22 mouse cellular contexts compared by ENCODE assay signal in genomic region chr4:127223291-127223690, GRCm38 (mm10). TPM values are rescaled to one million over a fixed set of nuclear protein-coding genes. Genes with fewer than 3 reads are reported as not detected.
DNase-seq lines count a peak whose midpoint lies in the region; ATAC-seq lines count a peak whose summit lies in the region.
"Had no signal": no experiment of that assay in that cellular context is flagged by ENCODE, and none has a peak within 500 bp of the region (broad histone marks: within the 10 kb centered on the region; RNA-seq: fewer than 3 reads in every experiment).

No protein-coding gene starts in this region.

- no peak for ATAC-seq in cerebellum, adult (ENCODE audit: insufficient number of reproducible peaks, low FRiP score, low TSS enrichment)
- ATAC-seq in limb, embryonic 11.5 days (ENCODE audit: insufficient number of reproducible peaks, low FRiP score, low TSS enrichment, low read depth): no peak
- no peak for ATAC-seq in granulocyte monocyte progenitor cell, adult 5-6 weeks (replicated peaks; ENCODE audit: poor library complexity, severe bottlenecking)
- ATAC-seq: CD4-positive, CD25-positive, alpha-beta regulatory T cell, adult 4 months; hindbrain, embryonic 16.5 days; intestine, embryonic 15.5 days had no signal

- DNase-seq in cerebellum, adult 11-12 months: peak; percentile 79
- DNase-seq in limb, embryonic 11.5 days (ENCODE audit: low spot score): no peak
- no peak for DNase-seq in limb, embryonic 10.5 days (ENCODE audit: low spot score)
- peak; percentile 80 to 84 for DNase-seq in cerebellum, postnatal 10 days
- no peak for DNase-seq in kidney, postnatal 25 days
- no peak for DNase-seq in right cerebral cortex, postnatal 36 days (ENCODE audit: low spot score in 2 of 2)
- DNase-seq: gastrocnemius, postnatal 25 days; heart, postnatal 4 days; kidney, adult 8-10 months; kidney, postnatal 14 days; lung, adult 2 months; lung, postnatal 14 days; right cerebral cortex, postnatal 25 days had no signal

- WGBS in limb, embryonic 11.5 days: 31% methylated on average over 10 of the region's 10 CpGs
- 30% methylated on average over 10 of the region's 10 CpGs for WGBS in limb, embryonic 10.5 days

- no peaks in the 10 kb centered on the region for H3K9me3 ChIP-seq in limb, embryonic 11.5 days (ENCODE audit: control insufficient read depth, low read length)
- H3K9me3 ChIP-seq in limb, embryonic 10.5 days (replicated peaks): no peaks in the 10 kb centered on the region
- H3K9me3 ChIP-seq: forebrain, embryonic 10.5 days; intestine, embryonic 15.5 days; midbrain, embryonic 12.5 days had no signal

- no peak overlapping the region for H3K4me3 ChIP-seq in limb, embryonic 11.5 days (ENCODE audit: low read depth, low read length)
- H3K4me3 ChIP-seq in limb, embryonic 10.5 days: no peak overlapping the region
- H3K4me3 ChIP-seq: forebrain, embryonic 10.5 days; intestine, embryonic 15.5 days; midbrain, embryonic 12.5 days had no signal

- no peak overlapping the region for H3K9ac ChIP-seq in limb, embryonic 11.5 days (ENCODE audit: low read length)
- H3K9ac ChIP-seq: intestine, embryonic 15.5 days; midbrain, embryonic 12.5 days had no signal

- H3K36me3 ChIP-seq in limb, embryonic 11.5 days (ENCODE audit: control insufficient read depth, insufficient read depth, low read length): no peaks in the 10 kb centered on the region
- H3K36me3 ChIP-seq in limb, embryonic 10.5 days: no peaks in the 10 kb centered on the region
- H3K36me3 ChIP-seq: forebrain, embryonic 10.5 days; intestine, embryonic 15.5 days had no signal

- H3K27me3 ChIP-seq in limb, embryonic 11.5 days (ENCODE audit: control insufficient read depth, insufficient read depth, low read length): peaks cover 32% of the 10 kb centered on the region
- peaks cover 63% of the 10 kb centered on the region for H3K27me3 ChIP-seq in limb, embryonic 10.5 days (ENCODE audit: low read depth, poor library complexity, severe bottlenecking)

- peak overlapping the region; percentile 12; the same call in 1 of the 2 replicates for H3K4me2 ChIP-seq in limb, embryonic 11.5 days (ENCODE audit: low read depth, severe bottlenecking)
- H3K4me2 ChIP-seq: intestine, embryonic 15.5 days; liver, embryonic 11.5 days; midbrain, embryonic 12.5 days had no signal

- no peak overlapping the region for H3K27ac ChIP-seq in limb, embryonic 11.5 days (replicated peaks; ENCODE audit: low read depth, low read length)
- no peak overlapping the region for H3K27ac ChIP-seq in limb, embryonic 10.5 days
- H3K27ac ChIP-seq: forebrain, embryonic 10.5 days; intestine, embryonic 15.5 days; midbrain, embryonic 12.5 days had no signal

- H3K4me1 ChIP-seq in limb, embryonic 11.5 days (ENCODE audit: control insufficient read depth, insufficient read depth, low read length): no peaks in the 10 kb centered on the region
- H3K4me1 ChIP-seq in limb, embryonic 10.5 days: peaks cover 31% of the 10 kb centered on the region
- H3K4me1 ChIP-seq: intestine, embryonic 15.5 days had no signal

RNA-seq across cellular contexts. Expression of gene Smim12, which starts 20.3 kb away (rescaled TPM):
- 61.5 and 65.9 TPM in 2 replicates for polyA plus RNA-seq in limb, embryonic 11.5 days (2014; fragmentation: Nextera tagmentation; extraction: Ambion mirVana)
- 82.6 and 84.9 TPM in 2 replicates for polyA plus RNA-seq in limb, embryonic 10.5 days (2016; fragmentation: Nextera tagmentation; extraction: Ambion mirVana)
- 35.1 and 47.1 TPM in 2 replicates for total RNA-seq in granulocyte monocyte progenitor cell, adult 5-6 weeks (2014; fragmentation: Nextera tagmentation)
- total RNA-seq in granulocyte monocyte progenitor cell, adult 5-6 weeks (2017): 30.4 and 31.8 TPM in 2 replicates

RNA-seq across cellular contexts. Expression of gene Dlgap3, which starts 54.3 kb away (rescaled TPM):
- polyA plus RNA-seq in limb, embryonic 11.5 days (2014; fragmentation: Nextera tagmentation; extraction: Ambion mirVana): 0.20 and 0.25 TPM in 2 replicates
- 0.16 and 0.21 TPM in 2 replicates for polyA plus RNA-seq in limb, embryonic 10.5 days (2016; fragmentation: Nextera tagmentation; extraction: Ambion mirVana)
- not detected in 2 replicates for total RNA-seq in granulocyte monocyte progenitor cell, adult 5-6 weeks (2014; fragmentation: Nextera tagmentation)
- total RNA-seq in granulocyte monocyte progenitor cell, adult 5-6 weeks (2017): 0.04 TPM in 1 of 2 replicates, not detected in the other
- total RNA-seq: megakaryocyte progenitor cell, adult 5-6 weeks had no signal
- polyA plus RNA-seq: CD4-positive, CD25-positive, alpha-beta regulatory T cell, adult 4 months had no signal

Comparison
In these comparisons a context has a peak if more than half of its experiments do, and no peak if none do; other contexts are left out.
1. DNase-seq: peak in cerebellum, adult 11-12 months (single experiment) and cerebellum, postnatal 10 days (2 of 2); none in limb, embryonic 11.5 days (single experiment), limb, embryonic 10.5 days (single experiment), kidney, postnatal 25 days (0 of 2) and right cerebral cortex, postnatal 36 days (0 of 2).